Mouse (Mus musculus) forebrain, embryonic 16.5 days (tissue): Measurements from ENCODE around the gene Nprl3. TPM values are rescaled to one million over a fixed set of nuclear protein-coding genes. Genes with fewer than 3 reads are reported as not detected.
A peak's percentile ranks its signal among the peaks of the same experiment; 100 is the strongest.

Experiments
- ATAC-seq: fragments of 200-750 bp; cut with Nextera tagmentation; 2 replicates; pipeline ENCODE4 v1.8.0; 2017; ENCODE audit warnings: mild to moderate bottlenecking, moderate library complexity
- H3K27ac ChIP-seq: fragments of 300-500 bp; sonication (generic); 2 replicates; pipeline ENCODE4 v1.5.1; 2014; ENCODE audit warnings: low read length, control low read depth
- H3K27me3 ChIP-seq: fragments of 300-500 bp; sonication (generic); replicated peaks from 2 replicates; pipeline ENCODE4 v1.6.1; 2014; ENCODE audit warnings: low read length; ENCODE audit not compliant: control insufficient read depth, insufficient read depth
- H3K36me3 ChIP-seq: fragments of 300-500 bp; sonication (generic); 2 replicates; pipeline ENCODE4 v1.6.1; 2014; ENCODE audit not compliant: control insufficient read depth, insufficient read depth
- H3K4me1 ChIP-seq: fragments of 300-500 bp; sonication (generic); replicated peaks from 2 replicates; pipeline ENCODE4 v1.6.1; 2014; ENCODE audit warnings: low read length; ENCODE audit not compliant: control insufficient read depth, insufficient read depth
- H3K4me2 ChIP-seq: fragments of 300-500 bp; sonication (generic); 2 replicates; pipeline ENCODE4 v1.6.1; 2014; ENCODE audit warnings: mild to moderate bottlenecking, low read length, control low read depth
- H3K4me3 ChIP-seq: fragments of 300-500 bp; sonication (generic); replicated peaks from 2 replicates; pipeline ENCODE4 v1.5.1; 2014; ENCODE audit warnings: mild to moderate bottlenecking, low read length, control low read depth
- H3K9ac ChIP-seq: fragments of 300-500 bp; sonication (generic); replicated peaks from 2 replicates; pipeline ENCODE4 v1.6.1; 2014; ENCODE audit warnings: low read depth, low read length, control low read depth
- H3K9me3 ChIP-seq: fragments of 300-500 bp; sonication (generic); 2 replicates; pipeline ENCODE4 v1.6.1; 2016; ENCODE audit warnings: low read length; ENCODE audit not compliant: control insufficient read depth
- WGBS: fragments of 180-500 bp; shearing (Covaris S2); extraction: QIAGEN DNeasy Blood & Tissue Kit; methylation state at CpG from one replicate; pipeline ENCODE4 v1.1.7; 2014; 5-methylcytosine and 5-hydroxymethylcytosine counted together
- polyA plus RNA-seq: library from polyadenylated mRNA; unstranded; fragments of >200 nt; fragmentation: Nextera tagmentation; extraction: Ambion mirVana; gene quantifications from 2 replicates; pipeline ENCODE4 v1.2.1, GENCODE M21; 2015

Gene Nprl3
- polyA plus RNA-seq, 1 experiment from 2014 or later, result 56.7 TPM

DNA sequence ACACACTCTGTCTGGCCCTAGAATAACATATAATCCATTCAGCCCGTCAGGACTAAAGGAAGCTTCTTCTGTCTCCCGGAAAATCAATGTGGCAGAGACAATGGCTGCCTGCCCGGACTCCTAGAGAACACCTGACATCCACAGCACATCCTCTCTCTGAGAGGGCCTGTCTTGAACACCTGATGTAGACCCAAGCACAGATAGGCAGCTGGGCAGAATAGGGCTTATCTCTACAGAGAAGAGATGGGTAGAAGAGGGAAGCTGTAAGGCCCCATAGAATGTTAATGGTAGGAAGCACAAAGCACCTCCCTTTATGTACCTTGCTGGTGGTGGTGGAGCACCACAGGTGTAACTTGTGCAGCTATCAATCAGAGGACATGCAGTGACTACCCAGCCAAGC, 25.3 kb downstream of the Nprl3 start:
- 92% methylated on average over 3 of the region's 3 CpGs for WGBS
- no peak for ATAC-seq
- no peak overlapping the region for H3K4me2 ChIP-seq
- H3K9me3 ChIP-seq, result no peaks in the 10 kb centered on the region
- no peak overlapping the region for H3K4me3 ChIP-seq
- no peak overlapping the region for H3K9ac ChIP-seq
- peaks cover 11% of the 10 kb centered on the region for H3K4me1 ChIP-seq
- no peak overlapping the region for H3K27ac ChIP-seq
- H3K36me3 ChIP-seq, result peaks cover 8% of the 10 kb centered on the region
- H3K27me3 ChIP-seq, result no peaks in the 10 kb centered on the region

DNA sequence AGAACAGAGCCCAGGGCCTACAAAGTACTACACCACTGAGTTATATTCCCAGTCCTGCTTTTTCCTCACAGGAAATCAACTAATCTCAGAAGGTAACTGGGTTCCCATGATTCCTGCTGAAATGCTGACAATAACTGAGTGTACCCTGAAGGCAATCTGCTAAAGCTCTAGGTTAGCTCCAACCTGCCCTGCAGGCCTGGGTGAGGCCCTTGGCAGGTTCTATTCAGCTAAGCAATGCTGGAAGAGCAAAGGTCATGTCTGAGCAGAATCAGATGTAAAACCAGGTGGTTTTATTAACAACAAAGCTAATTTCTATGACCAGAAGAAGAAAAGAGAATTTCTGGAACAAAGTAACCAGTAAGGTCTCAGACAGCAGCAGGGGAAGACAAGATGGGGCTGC, 26.1 kb downstream of the Nprl3 start:
- peaks cover 8% of the 10 kb centered on the region for H3K36me3 ChIP-seq
- no peak for ATAC-seq
- no peaks in the 10 kb centered on the region for H3K9me3 ChIP-seq
- H3K27ac ChIP-seq, result no peak overlapping the region
- no peak overlapping the region for H3K9ac ChIP-seq
- peaks cover 19% of the 10 kb centered on the region for H3K4me1 ChIP-seq
- no peaks in the 10 kb centered on the region for H3K27me3 ChIP-seq
- H3K4me2 ChIP-seq, result no peak overlapping the region
- H3K4me3 ChIP-seq, result no peak overlapping the region

DNA sequence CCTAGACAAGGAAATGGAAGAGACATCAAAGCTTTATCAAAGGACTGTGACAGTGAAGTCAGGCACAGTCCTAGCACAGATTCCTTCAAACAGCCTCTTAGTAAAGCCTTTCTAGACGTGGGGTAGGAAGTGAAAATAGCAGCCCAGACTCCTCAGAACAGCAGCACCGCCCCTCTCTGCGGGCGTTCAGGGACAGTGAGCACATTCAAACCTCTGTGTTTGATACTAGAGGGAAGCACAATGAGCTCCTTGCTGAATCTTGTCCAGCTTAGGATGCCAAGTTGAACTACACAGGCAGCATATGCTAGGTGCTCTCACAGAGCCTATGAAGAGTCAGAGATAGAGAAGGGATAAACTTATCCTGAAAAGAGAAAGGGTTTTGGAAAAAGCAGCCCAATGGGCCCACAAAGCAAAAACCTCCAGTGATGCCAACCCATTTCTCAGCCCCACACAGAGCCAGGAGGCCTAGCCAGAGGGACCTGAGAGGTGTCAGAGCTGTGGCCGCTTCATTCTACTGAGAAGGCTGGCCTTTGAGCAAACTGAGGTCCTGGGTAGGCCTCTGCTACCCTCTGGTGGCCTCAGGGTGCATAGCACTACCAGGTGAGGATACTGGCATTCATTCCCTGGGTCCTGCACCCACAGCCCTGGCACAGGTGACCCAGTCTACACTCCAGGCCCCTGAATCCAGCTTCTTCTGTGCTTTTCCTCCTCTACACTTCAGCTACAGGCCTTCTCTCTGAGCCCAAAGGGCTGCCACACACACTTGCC, 29.2 kb downstream of the Nprl3 start:
- no peaks in the 10 kb centered on the region for H3K9me3 ChIP-seq
- H3K9ac ChIP-seq, result no peak overlapping the region
- H3K36me3 ChIP-seq, result peaks cover 5% of the 10 kb centered on the region
- no peak overlapping the region for H3K27ac ChIP-seq
- no peak overlapping the region for H3K4me3 ChIP-seq
- H3K27me3 ChIP-seq, result no peaks in the 10 kb centered on the region
- H3K4me1 ChIP-seq, result peaks cover 47% of the 10 kb centered on the region
- no peak overlapping the region for H3K4me2 ChIP-seq
- peak; percentile 32 for ATAC-seq
- WGBS, result 62% methylated on average over 5 of the region's 5 CpGs

DNA sequence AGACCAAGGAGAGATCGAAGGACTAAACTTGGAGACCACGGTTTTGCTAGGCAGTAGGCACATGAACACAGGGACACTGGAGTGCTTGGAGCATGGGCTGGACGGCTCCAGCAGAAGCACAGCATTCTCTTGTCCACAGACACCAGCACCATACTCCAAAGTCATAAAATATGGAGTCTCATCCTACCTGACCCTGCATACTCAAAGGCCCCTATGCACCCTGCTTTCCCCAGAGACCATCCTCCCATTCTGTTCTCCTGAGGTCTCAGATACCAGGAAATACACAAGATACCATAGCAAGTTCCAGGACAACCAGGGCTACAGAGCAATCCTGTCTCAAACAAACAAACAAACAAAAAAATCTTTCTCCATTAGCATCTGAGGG, 30.1 kb downstream of the Nprl3 start:
- Histone ChIP-seq H3K27ac (peak overlapping the region; percentile 64), H3K36me3 (peaks cover 5% of the 10 kb centered on the region), H3K4me3 (no peak overlapping the region), H3K9me3 (no peaks in the 10 kb centered on the region), H3K4me2 (no peak overlapping the region), H3K4me1 (peaks cover 47% of the 10 kb centered on the region), H3K27me3 (no peaks in the 10 kb centered on the region), H3K9ac (no peak overlapping the region)
- ATAC-seq, result no peak
- WGBS, result 87% methylated on average over 3 of the region's 3 CpGs

DNA sequence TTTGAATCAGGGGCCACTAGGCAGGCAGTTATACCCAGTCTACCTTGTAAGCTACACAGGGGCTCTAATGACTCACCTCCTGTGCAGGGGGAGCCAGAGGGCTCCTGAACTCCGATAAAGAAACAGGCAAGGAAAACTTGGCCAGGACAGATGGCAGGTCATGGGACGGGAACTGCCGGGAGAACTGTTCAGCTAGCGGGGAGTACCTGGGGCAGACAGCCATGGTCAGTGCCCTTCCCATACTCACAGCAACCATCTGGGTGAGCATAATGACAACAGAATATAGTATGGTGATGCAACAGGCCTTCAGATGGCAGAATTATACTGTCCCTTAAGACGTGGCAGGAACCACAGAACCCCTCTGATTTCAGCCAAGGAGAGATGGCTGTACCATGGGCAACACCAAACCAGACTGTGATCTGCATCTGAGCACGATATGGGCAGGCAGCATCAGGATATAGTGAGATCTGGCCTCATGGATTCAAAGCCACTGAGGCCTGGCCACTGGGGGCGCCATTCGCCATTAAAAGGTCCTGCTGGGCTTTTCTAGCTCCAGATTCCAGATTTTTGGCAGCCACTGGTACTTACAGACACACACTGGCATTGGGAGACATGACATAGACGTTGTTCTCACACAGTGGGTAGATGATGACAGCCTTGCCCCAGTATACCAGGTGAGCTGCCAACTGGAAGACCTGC, 30.6 kb downstream of the Nprl3 start:
- Histone ChIP-seq H3K36me3 (peaks cover 5% of the 10 kb centered on the region), H3K9me3 (no peaks in the 10 kb centered on the region), H3K4me2 (no peak overlapping the region), H3K4me1 (peaks cover 47% of the 10 kb centered on the region), H3K27me3 (no peaks in the 10 kb centered on the region), H3K27ac (peak overlapping the region; percentile 64), H3K9ac (0 out of 2 replicates have a peak overlapping the region, but pooled peaks have one; percentile 3), H3K4me3 (no peak overlapping the region)
- WGBS, result 45% methylated on average over 9 of the region's 9 CpGs
- ATAC-seq, result no peak

DNA sequence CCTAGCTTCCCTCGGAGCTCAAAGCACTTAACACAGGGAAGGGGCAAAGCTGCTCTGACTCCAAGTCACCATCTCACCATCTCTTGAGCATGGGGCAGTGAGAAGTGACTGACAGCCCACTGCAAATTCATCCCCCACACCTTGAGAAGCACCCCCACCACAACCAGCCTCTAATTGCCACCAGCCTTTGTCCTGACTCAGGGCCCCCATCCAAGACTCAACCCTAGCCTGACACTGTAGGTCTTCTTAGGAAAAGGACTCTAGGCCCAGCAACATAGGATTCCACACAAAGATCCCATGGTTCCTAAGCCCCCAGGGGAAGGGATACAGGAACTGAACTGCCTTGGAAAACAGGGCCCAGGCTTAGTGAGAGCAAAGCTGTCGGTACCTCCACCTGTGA, 31.4 kb downstream of the Nprl3 start:
- Histone ChIP-seq H3K36me3 (peaks cover 10% of the 10 kb centered on the region), H3K9ac (0 out of 2 replicates have a peak overlapping the region, but pooled peaks have one; percentile 3), H3K4me1 (peaks cover 47% of the 10 kb centered on the region), H3K27ac (peak overlapping the region; percentile 64), H3K27me3 (no peaks in the 10 kb centered on the region), H3K9me3 (no peaks in the 10 kb centered on the region), H3K4me2 (no peak overlapping the region), H3K4me3 (no peak overlapping the region)
- 23% methylated on average over 2 of the region's 2 CpGs for WGBS
- peak; percentile 41 for ATAC-seq

DNA sequence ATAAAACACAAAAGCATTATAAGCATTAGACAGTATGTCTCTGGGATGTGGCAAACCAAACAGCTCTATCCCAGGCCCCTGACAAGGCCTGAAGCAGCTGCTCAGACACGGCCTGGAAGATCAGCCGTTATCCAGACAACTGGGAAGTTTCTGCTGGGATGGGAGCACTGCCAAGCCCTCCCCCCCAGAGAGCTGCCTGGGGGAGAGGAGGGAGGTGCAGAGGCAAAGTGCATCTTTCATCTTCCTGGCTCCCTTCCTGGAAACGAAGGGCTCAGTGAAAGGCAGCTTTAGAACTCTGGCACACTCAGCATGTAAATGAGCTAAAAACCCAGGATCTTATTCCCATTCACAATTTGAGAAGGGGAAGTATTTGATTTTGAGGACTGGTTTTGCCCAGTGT, 31.9 kb downstream of the Nprl3 start:
- WGBS, result 9% methylated on average over 3 of the region's 3 CpGs
- no peaks in the 10 kb centered on the region for H3K9me3 ChIP-seq
- H3K9ac ChIP-seq, result no peak overlapping the region
- peaks cover 47% of the 10 kb centered on the region for H3K4me1 ChIP-seq
- H3K4me2 ChIP-seq, result no peak overlapping the region
- peak overlapping the region; percentile 64 for H3K27ac ChIP-seq
- ATAC-seq, result peak; percentile 79
- no peaks in the 10 kb centered on the region for H3K27me3 ChIP-seq
- peaks cover 10% of the 10 kb centered on the region for H3K36me3 ChIP-seq
- no peak overlapping the region for H3K4me3 ChIP-seq

DNA sequence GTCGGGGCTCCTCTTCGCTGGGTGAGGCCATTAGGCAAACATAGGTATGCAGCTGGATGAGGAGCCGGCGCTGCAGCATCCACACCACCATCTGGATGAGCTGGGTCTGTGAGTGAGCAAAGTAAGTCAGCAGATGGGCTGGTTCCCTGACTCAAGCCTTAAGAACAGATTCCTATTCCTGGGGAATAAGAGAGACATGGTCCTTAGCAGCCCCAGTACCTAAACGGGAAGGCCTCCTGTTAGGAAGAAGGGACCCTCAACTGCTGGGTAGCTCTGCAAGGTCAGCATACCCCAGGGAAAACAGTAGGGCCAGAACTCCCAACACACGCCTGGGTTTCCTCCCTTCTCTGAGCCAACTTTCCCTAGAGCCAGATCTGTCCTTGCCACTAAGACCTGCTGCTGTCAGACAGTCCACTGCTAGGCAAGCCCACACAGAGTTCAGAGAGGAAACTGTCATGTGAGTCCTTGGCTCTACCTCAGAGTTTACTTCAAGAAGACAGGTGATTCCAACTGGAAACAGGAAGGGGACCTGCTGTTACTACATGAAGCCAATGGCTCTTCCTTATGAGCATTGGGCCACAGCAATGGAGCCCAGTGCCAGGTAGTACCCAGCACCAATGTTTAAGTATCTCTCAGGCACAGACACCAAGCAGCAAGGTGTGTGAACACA, 32.6 kb downstream of the Nprl3 start:
- Histone ChIP-seq H3K4me3 (no peak overlapping the region), H3K4me2 (no peak overlapping the region), H3K9ac (no peak overlapping the region), H3K9me3 (no peaks in the 10 kb centered on the region), H3K36me3 (peaks cover 10% of the 10 kb centered on the region), H3K27ac (peak overlapping the region; percentile 64), H3K4me1 (peaks cover 47% of the 10 kb centered on the region), H3K27me3 (no peaks in the 10 kb centered on the region)
- no peak for ATAC-seq
- 86% methylated on average over 6 of the region's 6 CpGs for WGBS

DNA sequence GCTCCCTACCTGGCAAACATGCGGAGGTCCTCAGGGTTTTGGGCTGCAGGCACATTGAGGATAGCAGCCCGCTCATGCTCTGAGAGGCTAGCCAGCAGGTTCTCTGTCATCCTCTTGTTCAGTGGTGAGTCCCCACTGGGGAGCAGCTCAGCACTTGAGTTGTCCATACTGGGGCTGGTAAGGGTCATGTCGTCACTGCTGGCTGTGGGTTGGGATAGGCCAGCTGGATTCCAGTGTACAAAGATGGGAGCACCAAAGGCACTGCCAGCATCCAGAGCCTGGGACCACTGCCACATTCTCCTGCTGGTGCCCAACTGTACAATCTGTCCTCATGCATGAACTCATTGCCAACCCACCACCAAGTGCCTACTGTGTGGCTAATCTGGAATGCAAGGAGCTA, 33.6 kb downstream of the Nprl3 start:
- H3K36me3 ChIP-seq, result peaks cover 5% of the 10 kb centered on the region; the same call in 1 of the 2 replicates
- WGBS, result 87% methylated on average over 3 of the region's 3 CpGs
- peaks cover 47% of the 10 kb centered on the region for H3K4me1 ChIP-seq
- no peaks in the 10 kb centered on the region for H3K9me3 ChIP-seq
- no peak overlapping the region for H3K4me3 ChIP-seq
- H3K27me3 ChIP-seq, result no peaks in the 10 kb centered on the region
- ATAC-seq, result no peak
- no peak overlapping the region for H3K4me2 ChIP-seq
- H3K9ac ChIP-seq, result no peak overlapping the region
- H3K27ac ChIP-seq, result 0 out of 2 replicates have a peak overlapping the region, but pooled peaks have one; percentile 12
